Mouse (Mus musculus): ENCODE measurements around the gene Hsd17b6.
"Not testable (repeated sequence)": the region's sequence is repeated elsewhere in the genome, so short reads cannot be mapped to it uniquely, and the experiment has no call there.

Gene Hsd17b6

GRCm38 (mm10) chr10:128007446-128007845 lies at the start of gene Hsd17b6:
Gene Hsd17b6, minus strand, starts transcription at chr10:128007611.
- no peak for DNase-seq (ENCODE audit: low spot score)

GRCm38 (mm10) chr10:128053001-128053400 lies 45.6 kb upstream of the Hsd17b6 start:
- no peak for DNase-seq (ENCODE audit: low spot score)

DNA sequence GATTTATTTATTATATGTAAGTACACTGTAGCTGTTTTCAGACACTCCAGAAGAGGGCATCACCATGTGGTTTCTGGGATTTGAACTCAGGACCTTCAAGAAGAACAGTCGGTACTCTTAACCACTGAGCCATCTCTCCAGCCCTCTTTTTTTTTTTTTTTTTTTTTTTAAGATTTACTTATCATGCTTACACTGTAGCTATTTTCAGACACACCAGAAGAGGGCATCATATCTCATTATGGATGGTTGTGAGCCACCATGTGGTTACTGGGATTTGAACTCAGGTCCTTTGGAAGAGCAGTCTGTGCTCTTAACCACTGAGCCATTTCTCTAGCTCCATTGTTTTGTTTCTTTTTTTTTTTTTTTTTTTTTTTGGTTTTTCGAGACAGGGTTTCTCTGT lies 44.7 kb upstream of the Hsd17b6 start:
- not testable (repeated sequence) for DNase-seq (ENCODE audit: low spot score)

- no peak for DNase-seq (ENCODE audit: low spot score)
These were observed 44.2 kb upstream of the Hsd17b6 start for GRCm38 (mm10) chr10:128051589-128051988.

DNA sequence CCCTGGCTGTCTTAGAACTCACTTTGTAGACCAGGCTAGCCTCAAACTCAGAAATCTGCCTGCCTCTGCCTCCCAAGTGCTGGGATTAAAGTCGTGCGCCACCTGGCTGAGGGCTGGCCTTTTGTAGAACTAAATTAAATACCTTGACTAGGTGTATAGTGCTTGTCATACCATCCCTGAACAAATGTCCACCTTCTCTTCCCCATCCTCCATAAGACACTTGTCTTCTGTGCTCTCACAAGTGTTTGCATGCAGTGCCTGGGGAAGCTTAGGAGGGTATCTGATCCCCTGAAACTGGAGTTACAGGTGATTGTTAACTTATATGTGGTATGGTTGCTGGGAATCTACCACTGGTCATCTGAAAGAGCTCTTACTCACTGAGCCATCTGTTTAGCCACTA lies 42.9 kb upstream of the Hsd17b6 start:
- DNase-seq (ENCODE audit: low spot score), result no peak

DNA sequence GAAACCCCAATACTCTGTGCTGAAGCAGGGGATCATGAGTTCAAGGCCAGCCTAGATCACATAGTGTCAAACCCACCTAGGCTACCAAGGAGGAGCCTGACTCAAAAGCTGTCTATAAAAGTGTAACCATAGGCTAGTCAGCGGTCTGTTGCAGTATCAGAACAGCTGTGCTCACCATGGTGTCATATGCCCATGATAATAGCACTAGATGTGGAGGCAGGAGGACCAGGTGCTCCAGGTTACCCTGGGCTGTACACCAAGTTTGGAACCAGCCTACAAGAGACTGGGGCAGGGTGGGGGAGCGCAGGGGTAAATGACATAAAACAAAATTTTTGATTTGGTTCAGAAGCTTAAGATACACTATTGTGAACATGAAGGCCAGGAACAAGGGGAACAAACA lies 42.3 kb upstream of the Hsd17b6 start:
- DNase-seq (ENCODE audit: low spot score), result no peak

DNA sequence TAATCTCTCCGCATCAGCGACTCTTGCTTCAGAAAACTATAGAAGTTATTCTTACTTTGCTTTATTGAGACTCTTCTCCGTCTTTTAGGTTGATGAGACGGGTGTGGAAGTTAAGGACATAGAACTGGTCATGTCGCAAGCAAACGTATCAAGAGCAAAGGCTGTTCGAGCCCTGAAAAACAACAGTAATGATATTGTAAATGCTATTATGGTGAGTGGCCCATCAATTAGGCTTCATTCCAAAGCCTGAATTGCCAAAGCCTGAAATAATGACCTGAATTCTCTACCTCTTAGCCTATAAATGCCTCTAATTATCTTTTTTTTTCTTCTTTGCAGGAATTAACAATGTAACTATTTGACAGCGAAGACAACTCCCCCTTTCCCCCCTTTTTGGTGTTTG lies 40.7 kb upstream of the Hsd17b6 start:
- no peak for DNase-seq (ENCODE audit: low spot score)

- DNase-seq (ENCODE audit: low spot score), result no peak
These were observed 35.8 kb upstream of the Hsd17b6 start for GRCm38 (mm10) chr10:128043041-128043835.

DNA sequence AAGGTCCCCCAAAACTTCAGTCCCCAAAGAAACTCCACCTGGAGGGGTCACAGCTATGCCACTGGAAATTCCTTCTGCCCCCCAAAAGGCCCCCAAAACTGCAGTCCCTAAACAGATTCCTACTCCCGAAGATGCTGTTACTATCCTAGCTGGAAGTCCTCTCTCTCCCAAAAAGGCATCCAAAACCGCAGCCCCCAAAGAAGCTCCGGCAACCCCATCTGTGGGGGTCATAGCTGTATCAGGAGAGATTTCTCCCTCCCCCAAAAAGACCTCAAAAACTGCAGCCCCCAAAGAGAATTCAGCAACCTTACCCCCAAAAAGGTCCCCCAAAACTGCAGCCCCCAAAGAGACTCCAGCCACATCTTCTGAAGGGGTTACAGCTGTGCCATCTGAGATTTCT lies 35.1 kb upstream of the Hsd17b6 start:
- no peak for DNase-seq (ENCODE audit: low spot score)

- DNase-seq (ENCODE audit: low spot score), result no peak
These were observed 34.2 kb upstream of the Hsd17b6 start for GRCm38 (mm10) chr10:128041636-128042035.

DNA sequence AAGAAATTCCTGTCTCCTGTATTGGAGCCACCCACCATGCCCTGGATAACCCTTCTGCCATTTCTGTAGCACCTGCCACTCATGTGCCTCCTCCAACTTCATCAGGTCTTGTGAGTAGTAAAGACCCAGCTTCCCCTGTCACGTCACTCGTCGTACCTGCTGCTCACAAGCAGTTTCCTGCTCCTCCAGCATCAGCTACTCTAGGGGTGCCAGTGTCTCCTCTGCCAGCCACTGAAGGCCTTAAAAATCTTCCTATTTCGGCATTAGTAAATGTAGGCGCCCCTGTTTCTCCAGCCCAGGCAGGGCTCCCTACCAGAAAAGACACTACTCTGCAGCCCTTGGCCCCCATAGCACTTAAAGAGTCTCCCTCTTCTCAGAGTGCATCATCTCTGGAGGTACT lies 32.9 kb upstream of the Hsd17b6 start:
- no peak for DNase-seq (ENCODE audit: low spot score)

- DNase-seq (ENCODE audit: low spot score), result no peak
These were observed 32.4 kb upstream of the Hsd17b6 start for GRCm38 (mm10) chr10:128039858-128040257.

GRCm38 (mm10) chr10:128039167-128039566 lies 31.8 kb upstream of the Hsd17b6 start:
- DNase-seq (ENCODE audit: low spot score), result no peak

DNA sequence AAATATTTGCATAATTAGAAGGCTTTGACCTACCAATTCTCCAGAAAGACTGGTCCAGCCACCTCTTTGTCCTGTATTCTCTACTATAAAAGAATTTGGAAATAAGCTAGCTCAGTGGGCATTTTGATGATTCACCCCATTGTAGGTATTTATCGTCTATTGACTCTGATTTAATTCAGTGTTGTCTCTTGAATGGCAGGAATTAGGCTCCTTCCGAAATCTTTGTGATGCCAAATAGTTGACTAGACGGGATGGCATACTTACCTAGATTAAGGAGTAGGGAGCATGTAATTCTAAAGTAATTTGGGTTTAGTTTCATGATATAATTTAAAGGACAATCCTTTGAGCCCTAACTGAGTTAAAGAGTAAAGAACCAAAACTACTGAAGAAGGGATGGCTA lies 30.5 kb upstream of the Hsd17b6 start:
- no peak for DNase-seq (ENCODE audit: low spot score)

GRCm38 (mm10) chr10:128036746-128037425 lies 29.5 kb upstream of the Hsd17b6 start:
- peak; percentile 20 for DNase-seq (ENCODE audit: low spot score)

GRCm38 (mm10) chr10:128030860-128031259 lies 23.4 kb upstream of the Hsd17b6 start:
- DNase-seq (ENCODE audit: low spot score), result no peak

- DNase-seq (ENCODE audit: low spot score), result no peak
These were observed 22.5 kb upstream of the Hsd17b6 start for GRCm38 (mm10) chr10:128029931-128030330.

DNA sequence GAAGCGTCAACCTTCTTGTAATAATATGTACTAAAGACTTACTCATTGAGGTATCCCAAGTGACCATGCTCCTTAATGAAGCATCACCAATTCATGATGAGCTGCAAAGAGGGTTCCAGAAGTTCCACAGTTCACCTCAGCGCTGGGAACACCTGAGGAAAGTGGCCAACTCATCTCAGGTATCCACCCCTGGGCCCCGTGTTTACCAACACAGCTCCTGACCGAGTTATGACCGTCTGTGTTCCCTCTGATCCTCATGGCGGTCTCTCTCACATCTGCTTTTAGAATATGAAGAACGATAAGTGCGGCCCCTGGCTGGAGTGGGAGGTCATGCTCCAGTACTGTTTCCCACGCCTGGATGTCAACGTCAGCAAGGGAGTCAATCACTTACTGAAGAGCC lies 16.1 kb upstream of the Hsd17b6 start:
- DNase-seq (ENCODE audit: low spot score), result no peak

GRCm38 (mm10) chr10:128022196-128022595 lies 14.8 kb upstream of the Hsd17b6 start:
- no peak for DNase-seq (ENCODE audit: low spot score)

DNA sequence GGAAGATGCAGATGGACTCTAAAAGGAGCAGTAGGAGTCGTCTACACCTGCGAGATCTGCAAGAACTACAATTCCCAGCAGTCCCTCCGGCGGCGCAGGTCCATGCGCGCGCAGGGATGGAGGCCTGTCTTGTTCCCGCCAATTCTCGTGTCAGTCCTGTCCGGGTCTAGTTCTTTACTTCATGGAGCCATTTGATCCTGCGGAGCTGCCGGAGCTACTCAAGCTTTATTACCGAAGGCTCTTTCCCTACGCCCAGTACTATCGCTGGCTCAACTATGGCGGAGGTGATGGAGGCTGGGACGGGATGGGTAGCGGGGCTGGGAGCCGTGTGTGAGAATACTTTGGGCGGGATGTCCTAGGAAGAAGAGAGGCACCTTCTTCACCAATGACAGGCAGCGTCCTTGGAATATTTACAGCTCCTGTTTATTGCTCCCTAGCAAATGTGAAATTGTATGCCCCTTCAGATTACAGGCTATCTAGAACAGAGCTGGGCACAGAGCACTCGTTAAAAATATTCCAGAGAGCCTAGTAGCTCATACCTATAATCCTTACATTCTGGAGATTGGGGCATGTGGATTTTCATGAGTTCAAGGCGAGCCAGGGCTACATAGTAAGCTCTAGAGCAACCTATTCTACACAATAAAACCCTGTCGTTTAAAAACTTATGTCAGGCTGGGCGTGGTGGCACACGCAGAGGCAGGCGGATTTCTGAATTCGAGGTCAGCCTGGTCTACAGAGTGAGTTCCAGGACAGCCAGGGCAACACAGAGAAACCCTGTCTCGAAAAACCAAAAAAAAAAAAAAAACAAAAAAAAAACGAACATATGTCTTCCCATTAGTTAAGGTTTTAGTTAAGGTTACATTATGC lies 7.9 kb upstream of the Hsd17b6 start, which contains the start of gene Prim1:
TSS of gene Prim1 (plus strand) at position 101 of the 867 bp plus-strand sequence.
- DNase-seq (ENCODE audit: low spot score), result peak; percentile 73

DNA sequence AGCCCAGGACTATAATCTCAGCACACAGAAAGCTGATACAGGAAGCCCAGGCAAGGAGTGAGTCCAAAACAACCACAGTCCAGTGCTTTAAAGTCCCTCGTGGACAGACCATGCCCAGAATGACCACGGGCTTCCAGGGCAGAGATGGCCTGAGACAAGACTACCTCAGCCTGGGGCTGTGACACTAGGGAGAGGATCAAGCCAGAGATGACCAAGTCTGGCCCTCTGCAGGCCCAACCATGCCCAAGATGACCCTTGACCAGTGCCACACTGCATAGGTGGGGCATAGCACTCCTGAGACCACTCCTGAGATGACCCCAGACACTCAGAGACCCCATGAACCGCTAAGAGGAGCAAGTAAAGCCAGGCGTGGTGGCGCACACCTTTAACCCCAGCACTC lies 2.3 kb upstream of the Hsd17b6 start:
- DNase-seq (ENCODE audit: low spot score), result no peak

DNA sequence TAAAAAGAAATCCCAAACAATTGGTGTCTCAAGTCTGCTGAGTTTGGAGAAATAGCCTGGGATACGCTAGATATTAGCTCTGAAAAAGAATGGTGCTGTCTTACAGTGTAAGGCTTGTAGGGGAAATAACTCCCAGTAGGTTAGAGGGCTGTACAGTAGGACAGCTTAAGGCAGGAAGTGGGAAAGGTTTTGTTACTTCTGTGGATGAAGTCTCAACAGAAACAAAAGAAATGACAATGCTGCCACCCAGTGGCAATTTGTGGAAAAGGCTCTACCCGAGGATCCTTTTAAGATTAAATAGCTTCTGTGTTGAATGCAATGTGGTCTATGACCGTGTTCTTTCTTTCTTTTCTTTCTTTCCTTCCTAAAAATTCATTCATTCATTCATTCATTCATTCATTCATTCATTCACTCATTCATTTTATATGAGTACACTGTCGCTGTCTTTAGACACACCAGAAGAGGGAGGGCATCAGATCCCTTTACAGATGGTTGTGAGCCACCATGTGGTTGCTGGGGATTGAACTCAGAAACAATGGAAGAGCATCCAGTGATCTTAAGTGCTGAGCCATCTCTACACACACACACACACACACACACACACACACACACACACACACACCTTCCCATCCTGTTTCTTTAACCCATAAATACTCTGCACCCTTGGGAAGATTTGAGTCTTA lies 937 bp upstream of the Hsd17b6 start:
- DNase-seq (ENCODE audit: low spot score), result peak; percentile 53
